17 mouse cellular contexts compared by ENCODE assay signal in the genomic region with DNA sequence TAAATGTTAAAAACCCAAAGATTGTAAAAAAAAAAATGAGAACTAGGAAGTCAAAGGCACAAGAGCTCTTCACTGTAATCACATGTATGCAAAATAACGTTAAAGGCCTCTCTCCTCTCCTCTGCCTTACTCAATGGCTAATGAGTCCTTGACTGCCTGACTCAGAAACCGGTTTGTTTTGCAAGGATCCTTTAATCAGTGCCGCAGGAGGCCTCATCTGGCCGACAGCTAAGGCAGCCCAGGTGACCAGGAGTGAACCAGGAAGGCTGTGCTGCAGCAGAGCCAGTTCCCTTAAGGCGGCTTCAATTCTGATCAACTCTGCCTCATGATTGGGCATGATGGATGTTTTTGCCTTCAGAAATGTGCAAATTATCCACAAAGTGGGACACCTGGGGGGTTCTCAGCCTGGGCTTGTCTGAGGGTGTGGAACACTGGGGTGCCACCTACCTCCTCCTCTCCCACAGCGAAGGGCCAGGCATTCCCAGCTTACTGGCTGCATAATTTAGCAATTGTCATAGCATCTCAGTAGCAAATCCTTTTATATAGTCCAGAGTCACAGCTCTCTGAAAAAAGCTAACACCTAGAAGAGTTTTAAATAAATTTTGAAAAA. TPM values are rescaled to one million over a fixed set of nuclear protein-coding genes. Genes with fewer than 3 reads are reported as not detected.
DNase-seq lines count a peak whose midpoint lies in the region; ATAC-seq lines count a peak whose summit lies in the region.
"Had no signal": no experiment of that assay in that cellular context is flagged by ENCODE, and none has a peak within 500 bp of the region (broad histone marks: within the 10 kb centered on the region; RNA-seq: fewer than 3 reads in every experiment).

No protein-coding gene starts in this region.

- H3K4me3 ChIP-seq in heart, embryonic 10.5 days: no peak overlapping the region
- no peak overlapping the region for H3K4me3 ChIP-seq in intestine, embryonic 15.5 days (replicated peaks)
- H3K4me3 ChIP-seq: erythroblast, embryonic 14.5 days; left cerebral cortex, adult 2 months; liver, embryonic 15.5 days; neural tube, embryonic 12.5 days had no signal

- H3K4me1 ChIP-seq in heart, embryonic 10.5 days: peaks cover 77% of the 10 kb centered on the region
- H3K4me1 ChIP-seq in intestine, embryonic 15.5 days (replicated peaks): peaks cover 15% of the 10 kb centered on the region
- H3K4me1 ChIP-seq: neural tube, embryonic 12.5 days had no signal

- H3K27me3 ChIP-seq in heart, embryonic 10.5 days (ENCODE audit: insufficient read depth, poor library complexity, severe bottlenecking): no peaks in the 10 kb centered on the region
- no peaks in the 10 kb centered on the region for H3K27me3 ChIP-seq in intestine, embryonic 15.5 days (replicated peaks)
- H3K27me3 ChIP-seq: liver, embryonic 15.5 days; neural tube, embryonic 12.5 days had no signal

- H3K4me2 ChIP-seq in intestine, embryonic 15.5 days (replicated peaks): no peak overlapping the region
- H3K4me2 ChIP-seq: liver, embryonic 15.5 days; neural tube, embryonic 12.5 days had no signal

- H3K36me3 ChIP-seq in heart, embryonic 10.5 days: peaks cover 10% of the 10 kb centered on the region; the same call in 1 of the 2 replicates
- no peaks in the 10 kb centered on the region for H3K36me3 ChIP-seq in intestine, embryonic 15.5 days
- H3K36me3 ChIP-seq: liver, embryonic 15.5 days; neural tube, embryonic 12.5 days had no signal

- no peak overlapping the region for H3K27ac ChIP-seq in heart, embryonic 10.5 days
- H3K27ac ChIP-seq in intestine, embryonic 15.5 days: peak overlapping the region; percentile 54; the same call in 1 of the 2 replicates
- H3K27ac ChIP-seq: left cerebral cortex, adult 2 months; liver, embryonic 15.5 days; neural tube, embryonic 12.5 days had no signal

- intact Hi-C loops in heart, postnatal 10 days (cut with DNase I): no loop called here

- DNase-seq in heart, embryonic 10.5 days (ENCODE audit: low spot score): peak; percentile 45
- DNase-seq in heart, postnatal 10 days: no peak
- peak; percentile 47 for DNase-seq in brain, adult 2 months (ENCODE audit: low read depth, low spot score)
- peak; percentile 62 to 76 for DNase-seq in lung, postnatal 4 days
- no peak for DNase-seq in urinary bladder, adult 2 months (ENCODE audit: low spot score)
- no peak for DNase-seq in embryo, embryonic 10.5 days (ENCODE audit: low spot score)
- DNase-seq: cerebellum, adult 2 months; gastrocnemius, postnatal 10 days; right cerebral cortex, postnatal 25 days; thymus, adult 2 months had no signal

- H3K9me3 ChIP-seq in heart, embryonic 10.5 days: no peaks in the 10 kb centered on the region
- no peaks in the 10 kb centered on the region for H3K9me3 ChIP-seq in intestine, embryonic 15.5 days
- H3K9me3 ChIP-seq: liver, embryonic 15.5 days; neural tube, embryonic 12.5 days had no signal

- 48% methylated on average over 6 of the region's 6 CpGs for WGBS in heart, embryonic 10.5 days
- WGBS in intestine, embryonic 15.5 days: 40% methylated on average over 6 of the region's 6 CpGs

- H3K9ac ChIP-seq in intestine, embryonic 15.5 days: no peak overlapping the region
- H3K9ac ChIP-seq: liver, embryonic 15.5 days; neural tube, embryonic 12.5 days had no signal

- ATAC-seq in intestine, embryonic 15.5 days: peak; percentile 86
- ATAC-seq in megakaryocyte progenitor cell, adult 5-6 weeks (replicated peaks; ENCODE audit: poor library complexity): no peak
- ATAC-seq: activated CD4-positive, CD25-positive, alpha-beta regulatory T cell, adult 4 months had no signal

RNA-seq across cellular contexts. Expression of gene Mbnl2, which starts 43.0 kb away (rescaled TPM):
- 71.5 and 91.4 TPM in 2 replicates for polyA plus RNA-seq in heart, embryonic 10.5 days (2016; fragmentation: Nextera tagmentation; extraction: Ambion mirVana)
- 100 to 1,000 TPM; 223 to 270 TPM for total RNA-seq in heart, postnatal 10 days (2021)
- 105 and 111 TPM in 2 replicates for polyA plus RNA-seq in intestine, embryonic 15.5 days (2015; fragmentation: Nextera tagmentation; extraction: Ambion mirVana)
- 94.4 and 97.8 TPM in 2 replicates for total RNA-seq in megakaryocyte progenitor cell, adult 5-6 weeks (2015)
- 63.2 and 70.4 TPM in 2 replicates for total RNA-seq in megakaryocyte progenitor cell, adult 5-6 weeks (2017)
- polyA plus RNA-seq in urinary bladder, adult 2 months (2012; rRNA removed): 161 and 178 TPM in 2 replicates

Comparison
In these comparisons a context has a peak if more than half of its experiments do, and no peak if none do; other contexts are left out.
1. DNase-seq: peak in heart, embryonic 10.5 days (single experiment), brain, adult 2 months (single experiment) and lung, postnatal 4 days (2 of 2); none in heart, postnatal 10 days (0 of 2), urinary bladder, adult 2 months (single experiment) and embryo, embryonic 10.5 days (single experiment).